Mouse (Mus musculus): ENCODE measurements at regions not wholly inside any gene's neighbourhood (a gene's known extent, or its start where the extent isn't known, plus 50 kb on each side); places are given as distances from the start of the nearest gene placed in this dataset.
"Not testable (repeated sequence)": the region's sequence is repeated elsewhere in the genome, so short reads cannot be mapped to it uniquely, and the experiment has no call there.

- H3K9me3 ChIP-seq (replicated peaks): no peaks in the 10 kb centered on the region
- ATAC-seq (replicated peaks; ENCODE audit: insufficient number of reproducible peaks, insufficient read depth, low FRiP score, low read depth): no peak
- H3K9ac ChIP-seq: no peak overlapping the region
- no peak overlapping the region for H3K4me3 ChIP-seq
- 50% methylated on average over 3 of the region's 3 CpGs for WGBS
- H3K36me3 ChIP-seq: no peaks in the 10 kb centered on the region
- H3K27me3 ChIP-seq: no peaks in the 10 kb centered on the region
- H3K27ac ChIP-seq: no peak overlapping the region
- no peak overlapping the region for H3K4me2 ChIP-seq
- no peaks in the 10 kb centered on the region; the same call in 1 of the 2 replicates for H3K4me1 ChIP-seq (replicated peaks)
Measured at GRCm38 (mm10) chr16:86516144-86516543, 614.5 kb upstream of the Adamts5 start.

- no peak overlapping the region for H3K27ac ChIP-seq
- H3K36me3 ChIP-seq: no peaks in the 10 kb centered on the region
- no peak overlapping the region for H3K4me2 ChIP-seq
- H3K27me3 ChIP-seq: no peaks in the 10 kb centered on the region
- H3K4me1 ChIP-seq (replicated peaks): no peaks in the 10 kb centered on the region
- H3K4me3 ChIP-seq: no peak overlapping the region
- 48% methylated on average over 3 of the region's 3 CpGs for WGBS
- no peak for ATAC-seq (replicated peaks; ENCODE audit: insufficient number of reproducible peaks, insufficient read depth, low FRiP score, low read depth)
- H3K9me3 ChIP-seq (replicated peaks): no peaks in the 10 kb centered on the region
- no peak overlapping the region for H3K9ac ChIP-seq
Measured at GRCm38 (mm10) chr16:86501074-86501952, 599.7 kb upstream of the Adamts5 start.

DNA sequence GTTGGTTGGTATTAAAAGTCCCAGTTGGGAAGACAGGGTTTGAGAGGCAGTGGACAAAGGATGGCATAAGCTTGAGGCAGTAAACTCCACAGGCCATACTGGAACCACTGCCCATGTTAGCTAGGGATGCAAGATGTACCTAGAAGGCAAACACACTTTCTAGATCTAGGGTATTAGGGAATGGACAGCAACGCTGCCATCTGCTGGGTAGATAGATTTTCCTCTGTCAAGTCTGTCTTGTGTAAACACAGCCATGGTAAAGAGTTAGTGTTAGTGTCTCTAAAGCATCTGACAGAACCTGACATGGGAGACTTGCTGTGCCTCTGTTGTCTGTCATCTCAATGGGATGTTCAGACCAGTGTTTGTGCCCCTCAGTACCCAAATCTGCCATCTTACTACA, 573.5 kb upstream of the Adamts5 start:
- ATAC-seq (replicated peaks; ENCODE audit: insufficient number of reproducible peaks, insufficient read depth, low FRiP score, low read depth): no peak
- no peaks in the 10 kb centered on the region for H3K36me3 ChIP-seq
- no peak overlapping the region for H3K27ac ChIP-seq
- H3K4me1 ChIP-seq (replicated peaks): no peaks in the 10 kb centered on the region
- H3K4me3 ChIP-seq: no peak overlapping the region
- WGBS: 58% methylated on average over 1 of the region's 1 CpGs
- no peak overlapping the region for H3K9ac ChIP-seq
- no peaks in the 10 kb centered on the region for H3K27me3 ChIP-seq
- no peaks in the 10 kb centered on the region for H3K9me3 ChIP-seq (replicated peaks)
- H3K4me2 ChIP-seq: no peak overlapping the region

GRCm38 (mm10) chr16:86473059-86473740, 571.6 kb upstream of the Adamts5 start:
- H3K27ac ChIP-seq: no peak overlapping the region
- H3K4me1 ChIP-seq (replicated peaks): no peaks in the 10 kb centered on the region
- H3K27me3 ChIP-seq: no peaks in the 10 kb centered on the region
- H3K36me3 ChIP-seq: no peaks in the 10 kb centered on the region
- H3K9ac ChIP-seq: no peak overlapping the region
- no peak overlapping the region for H3K4me3 ChIP-seq
- WGBS: 58% methylated on average over 4 of the region's 4 CpGs
- no peaks in the 10 kb centered on the region for H3K9me3 ChIP-seq (replicated peaks)
- no peak for ATAC-seq (replicated peaks; ENCODE audit: insufficient number of reproducible peaks, insufficient read depth, low FRiP score, low read depth)
- H3K4me2 ChIP-seq: no peak overlapping the region

GRCm38 (mm10) chr16:86461073-86461472, 559.4 kb upstream of the Adamts5 start:
- Histone ChIP-seq H3K4me1 (replicated peaks) (no peaks in the 10 kb centered on the region), H3K9ac (no peak overlapping the region), H3K4me2 (no peak overlapping the region), H3K4me3 (no peak overlapping the region), H3K9me3 (replicated peaks) (no peaks in the 10 kb centered on the region), H3K27me3 (no peaks in the 10 kb centered on the region), H3K27ac (no peak overlapping the region), H3K36me3 (no peaks in the 10 kb centered on the region)
- WGBS: 68% methylated on average over 9 of the region's 9 CpGs
- no peak for ATAC-seq (replicated peaks; ENCODE audit: insufficient number of reproducible peaks, insufficient read depth, low FRiP score, low read depth)

GRCm38 (mm10) chr16:86456649-86457048, 555.0 kb upstream of the Adamts5 start:
- no peak overlapping the region for H3K4me3 ChIP-seq
- no peak overlapping the region for H3K4me2 ChIP-seq
- WGBS: 67% methylated on average over 3 of the region's 3 CpGs
- H3K36me3 ChIP-seq: no peaks in the 10 kb centered on the region
- H3K27ac ChIP-seq: no peak overlapping the region
- ATAC-seq (replicated peaks; ENCODE audit: insufficient number of reproducible peaks, insufficient read depth, low FRiP score, low read depth): no peak
- no peaks in the 10 kb centered on the region for H3K4me1 ChIP-seq (replicated peaks)
- no peaks in the 10 kb centered on the region for H3K9me3 ChIP-seq (replicated peaks)
- no peak overlapping the region for H3K9ac ChIP-seq
- H3K27me3 ChIP-seq: no peaks in the 10 kb centered on the region

DNA sequence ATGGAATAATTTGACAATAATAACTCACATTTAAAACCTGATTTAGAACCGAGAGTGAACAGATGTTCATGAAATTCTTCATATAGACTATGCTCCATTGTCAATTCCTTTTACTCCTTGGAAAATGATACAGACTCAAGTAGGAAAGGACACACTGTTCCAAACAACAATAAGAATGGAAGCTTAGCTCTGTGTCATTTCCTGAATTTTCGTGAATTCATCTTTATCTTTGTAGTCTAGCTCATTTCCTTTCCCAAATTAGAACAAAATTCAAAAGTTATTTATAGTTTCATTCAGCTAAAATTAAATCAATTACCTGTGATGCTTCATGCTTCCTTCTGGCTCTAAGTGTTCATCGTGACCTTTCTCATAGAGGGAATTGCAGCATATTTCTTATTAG, 553.2 kb upstream of the Adamts5 start:
- Histone ChIP-seq H3K36me3 (no peaks in the 10 kb centered on the region), H3K27me3 (no peaks in the 10 kb centered on the region), H3K4me3 (no peak overlapping the region), H3K9me3 (replicated peaks) (no peaks in the 10 kb centered on the region), H3K4me2 (no peak overlapping the region), H3K27ac (no peak overlapping the region), H3K9ac (no peak overlapping the region), H3K4me1 (replicated peaks) (no peaks in the 10 kb centered on the region)
- no peak for ATAC-seq (replicated peaks; ENCODE audit: insufficient number of reproducible peaks, insufficient read depth, low FRiP score, low read depth)
- 48% methylated on average over 3 of the region's 3 CpGs for WGBS

DNA sequence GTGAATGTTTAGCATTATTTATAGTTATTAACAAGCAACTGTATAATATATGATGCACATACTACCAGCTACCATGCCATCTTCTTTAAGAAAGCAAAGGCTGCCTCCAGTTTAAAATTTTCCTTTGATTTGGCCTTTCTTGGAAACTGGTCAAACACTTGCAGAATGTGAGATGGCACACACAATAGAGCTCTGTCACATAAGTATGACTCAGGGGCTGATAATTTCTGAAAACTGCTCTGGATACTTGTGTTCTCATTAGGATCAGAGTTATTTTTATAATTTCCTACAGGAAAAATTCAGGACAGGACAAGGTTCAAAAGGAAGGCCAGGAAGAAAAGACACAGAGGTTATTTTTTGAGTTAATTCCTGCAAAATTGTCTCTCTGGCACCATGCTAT, 552.4 kb upstream of the Adamts5 start:
- Histone ChIP-seq H3K36me3 (no peaks in the 10 kb centered on the region), H3K27ac (no peak overlapping the region), H3K9ac (no peak overlapping the region), H3K27me3 (no peaks in the 10 kb centered on the region), H3K4me2 (no peak overlapping the region), H3K9me3 (replicated peaks) (no peaks in the 10 kb centered on the region), H3K4me1 (replicated peaks) (no peaks in the 10 kb centered on the region), H3K4me3 (no peak overlapping the region)
- ATAC-seq (replicated peaks; ENCODE audit: insufficient number of reproducible peaks, insufficient read depth, low FRiP score, low read depth): no peak

GRCm38 (mm10) chr16:86448478-86449160, 547.0 kb upstream of the Adamts5 start:
- WGBS: 41% methylated on average over 1 of the region's 1 CpGs

DNA sequence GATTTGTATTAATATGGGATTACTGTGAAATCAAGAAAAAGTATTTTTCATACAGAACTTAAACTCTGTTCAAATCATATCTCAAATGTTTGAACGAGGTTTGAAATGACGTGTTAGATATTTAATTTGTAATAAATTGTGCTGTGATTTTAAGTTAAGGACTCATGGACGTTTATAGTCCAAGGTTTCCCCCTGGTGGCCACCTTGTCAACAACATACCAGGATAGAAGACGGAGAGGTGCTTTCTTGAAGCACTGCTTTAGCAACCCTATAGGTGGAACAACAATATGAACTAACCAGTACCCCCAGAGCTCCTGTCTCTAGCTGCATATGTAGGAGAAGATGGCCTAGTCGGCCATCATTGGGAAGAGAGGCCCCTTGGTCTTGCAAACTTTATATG, 517.8 kb upstream of the Adamts5 start:
- H3K4me3 ChIP-seq; H3K27me3 ChIP-seq; H3K9ac ChIP-seq; H3K4me1 ChIP-seq (replicated peaks); ATAC-seq (replicated peaks; ENCODE audit: insufficient number of reproducible peaks, insufficient read depth, low FRiP score, low read depth); H3K27ac ChIP-seq; H3K4me2 ChIP-seq; H3K9me3 ChIP-seq (replicated peaks); H3K36me3 ChIP-seq: not testable (repeated sequence)
- WGBS: 7% methylated on average over 5 of the region's 5 CpGs

More at GRCm38 (mm10) chr16:86448478-86449160, 547.0 kb upstream of the Adamts5 start:
- Histone ChIP-seq H3K27me3 (no peaks in the 10 kb centered on the region), H3K4me3 (no peak overlapping the region), H3K36me3 (no peaks in the 10 kb centered on the region), H3K9me3 (replicated peaks) (no peaks in the 10 kb centered on the region), H3K27ac (no peak overlapping the region), H3K4me2 (no peak overlapping the region), H3K4me1 (replicated peaks) (no peaks in the 10 kb centered on the region), H3K9ac (no peak overlapping the region)
- no peak for ATAC-seq (replicated peaks; ENCODE audit: insufficient number of reproducible peaks, insufficient read depth, low FRiP score, low read depth)

DNA sequence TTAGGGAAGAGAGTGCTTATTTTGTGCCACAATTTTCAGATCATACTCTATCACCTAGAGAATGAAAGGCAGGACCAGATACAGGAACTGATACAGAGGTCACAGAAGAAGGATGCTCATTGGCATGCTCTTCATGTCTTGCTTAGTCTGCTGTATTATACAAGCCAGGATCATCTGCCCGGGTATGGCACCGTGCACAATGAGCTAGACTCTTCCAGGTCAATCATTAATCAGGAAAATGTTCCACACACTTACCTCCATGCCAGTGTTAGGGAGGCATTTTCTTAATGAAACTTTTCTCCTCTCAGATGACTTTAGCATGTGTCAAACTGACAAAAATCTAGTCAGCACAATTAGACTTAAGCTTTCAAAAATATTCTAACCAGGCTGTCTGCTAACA, 502.7 kb upstream of the Adamts5 start:
- H3K27ac ChIP-seq: no peak overlapping the region
- no peaks in the 10 kb centered on the region for H3K36me3 ChIP-seq
- no peaks in the 10 kb centered on the region for H3K4me1 ChIP-seq (replicated peaks)
- H3K9ac ChIP-seq: no peak overlapping the region
- 91% methylated on average over 2 of the region's 2 CpGs for WGBS
- no peaks in the 10 kb centered on the region for H3K27me3 ChIP-seq
- H3K9me3 ChIP-seq (replicated peaks): no peaks in the 10 kb centered on the region
- H3K4me3 ChIP-seq: no peak overlapping the region
- ATAC-seq (replicated peaks; ENCODE audit: insufficient number of reproducible peaks, insufficient read depth, low FRiP score, low read depth): no peak
- no peak overlapping the region for H3K4me2 ChIP-seq

Data from heart, embryonic 15.5 days (tissue).